Mouse (Mus musculus): Measurements from ENCODE around the gene Olfr1346. TPM values are rescaled to one million over a fixed set of nuclear protein-coding genes. Genes with fewer than 3 reads are reported as not detected.

Olfr1346 gene
- total RNA-seq, 1 experiment from 2014 or later, result not detected

Other genes with a start within 250 kb of the Olfr1346 start
- gene Zscan5b, start 244.8 kb upstream of the Olfr1346 start, total RNA-seq (2017), result not detected in 2 replicates
- not detected in 2 replicates for gene Epp13, start 214.4 kb upstream of the Olfr1346 start, total RNA-seq (2017)
- 6.8 and 15.9 TPM in 2 replicates for gene Zfp667, start 180.5 kb upstream of the Olfr1346 start, total RNA-seq (2017)
- gene Zfp583, start 135.8 kb upstream of the Olfr1346 start, total RNA-seq (2017), result 4.4 and 5.0 TPM in 2 replicates
- 1.8 TPM in 2 replicates for gene Gm3854, start 123.3 kb upstream of the Olfr1346 start, total RNA-seq (2017)
- 6.7 and 11.2 TPM in 2 replicates for gene Zfp78, start 103.8 kb upstream of the Olfr1346 start, total RNA-seq (2017)
- 7.3 and 7.4 TPM in 2 replicates for gene Zfp28, start 83.8 kb upstream of the Olfr1346 start, total RNA-seq (2017)
- not detected in 2 replicates for gene Smim17, start 68.4 kb upstream of the Olfr1346 start, total RNA-seq (2017)
- not detected in 2 replicates for gene Gm20715, start 56.8 kb upstream of the Olfr1346 start, total RNA-seq (2017)
- not detected in 2 replicates for gene Olfr1344, start 28.4 kb upstream of the Olfr1346 start, total RNA-seq (2017)
- gene Olfr1336, start 10.9 kb upstream of the Olfr1346 start, total RNA-seq (2017), result not detected in 2 replicates
- gene Olfr5, start 19.8 kb downstream of the Olfr1346 start, total RNA-seq (2017), result not detected in 2 replicates
- not detected in 2 replicates for gene Olfr1347, start 32.7 kb downstream of the Olfr1346 start, total RNA-seq (2017)
- not detected in 2 replicates for gene Olfr1348, start 41.6 kb downstream of the Olfr1346 start, total RNA-seq (2017)
- gene Olfr1349, start 55.8 kb downstream of the Olfr1346 start, total RNA-seq (2017), result not detected in 2 replicates
- gene Olfr1350, start 97.7 kb downstream of the Olfr1346 start, total RNA-seq (2017), result not detected in 2 replicates
- gene Zim1, start 229.3 kb downstream of the Olfr1346 start, total RNA-seq (2017), result not detected in 2 replicates

All from hematopoietic stem cell, adult 5-6 weeks (primary cell).